Mouse (Mus musculus) activated CD4-positive, CD25-positive, alpha-beta regulatory T cell, adult 4 months (primary cell): ENCODE measurements around the gene Olfr1437. TPM values are rescaled to one million over a fixed set of nuclear protein-coding genes. Genes with fewer than 3 reads are reported as not detected.
"Not testable (repeated sequence)": the region's sequence is repeated elsewhere in the genome, so short reads cannot be mapped to it uniquely, and the experiment has no call there.

Experiments used
- ATAC-seq: one replicate; pipeline ENCODE4 v1.8.0; 2017
- polyA plus RNA-seq, 2 experiments: library from polyadenylated mRNA; unstranded; fragments of 100-300 nt; shearing (Covaris generic); gene quantifications; one replicate each; pipeline ENCODE4 v1.2.1; 2017

Olfr1437 gene
- polyA plus RNA-seq = not detected

DNA sequence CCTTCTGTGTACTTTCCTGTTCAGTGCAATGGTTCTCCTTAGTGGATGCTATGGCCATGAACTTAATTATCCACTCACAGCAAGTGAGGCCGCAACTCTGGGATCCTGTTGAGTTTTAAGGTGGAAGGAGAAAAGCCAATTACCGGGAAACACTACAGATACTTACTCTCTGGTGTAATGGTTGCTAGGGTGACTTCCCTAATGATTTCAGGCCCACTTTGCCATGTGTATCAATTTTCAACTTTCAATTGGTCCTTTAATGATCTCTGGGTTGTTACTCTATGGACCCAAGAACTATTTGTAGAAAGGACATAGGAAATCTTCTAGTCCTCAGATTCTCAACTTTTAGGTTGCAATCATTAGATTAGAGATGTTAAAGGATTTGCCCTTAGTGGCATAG is at the start of gene Olfr1437:
Gene Olfr1437 (minus strand): TSS at position 101 of the 400 bp plus-strand sequence.
- no peak for ATAC-seq

DNA sequence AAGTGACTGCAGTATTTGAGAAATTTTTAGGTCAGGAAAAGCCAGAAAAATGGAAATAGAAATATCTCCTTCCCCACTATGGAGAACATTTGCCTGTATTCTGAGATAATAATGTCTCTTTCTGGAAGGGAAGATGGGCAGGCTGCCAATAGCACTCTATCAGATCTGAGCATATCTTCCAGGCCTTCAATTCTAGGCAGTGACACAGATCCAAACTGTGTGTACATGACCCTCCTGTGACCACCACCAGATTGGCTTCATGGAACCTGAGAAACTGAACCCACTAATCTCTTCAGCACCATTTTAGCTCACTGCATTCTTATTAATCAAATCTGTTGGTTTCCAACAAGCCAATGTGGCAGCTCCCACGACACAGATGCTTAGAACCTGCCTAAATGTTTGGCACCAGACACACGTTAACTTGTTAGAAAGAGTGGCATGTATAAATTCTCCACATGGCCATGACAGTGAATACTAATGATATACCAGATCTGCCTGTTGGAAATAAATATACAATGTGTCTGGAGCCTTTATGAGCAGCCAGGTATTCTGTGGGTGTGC is 49.6 kb upstream of the Olfr1437 start:
- ATAC-seq = no peak

DNA sequence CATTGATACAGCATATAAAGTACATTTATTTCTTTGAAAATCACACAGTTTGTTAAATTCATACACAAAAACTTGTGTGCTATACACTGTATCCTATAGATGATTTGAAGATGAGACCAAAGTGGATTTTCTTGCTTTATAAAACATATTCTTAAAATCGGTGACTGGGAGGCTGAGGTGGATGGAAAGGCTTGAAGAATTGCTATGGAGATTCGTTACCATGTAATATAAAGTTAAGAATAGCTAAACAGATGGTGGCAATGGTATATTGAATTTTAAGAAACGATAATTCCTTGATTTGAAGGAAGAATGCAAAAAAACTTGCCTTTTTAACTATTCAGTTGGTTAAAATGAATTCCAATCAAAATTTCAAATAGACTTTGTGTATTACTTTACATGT is 48.1 kb upstream of the Olfr1437 start:
- ATAC-seq = no peak

DNA sequence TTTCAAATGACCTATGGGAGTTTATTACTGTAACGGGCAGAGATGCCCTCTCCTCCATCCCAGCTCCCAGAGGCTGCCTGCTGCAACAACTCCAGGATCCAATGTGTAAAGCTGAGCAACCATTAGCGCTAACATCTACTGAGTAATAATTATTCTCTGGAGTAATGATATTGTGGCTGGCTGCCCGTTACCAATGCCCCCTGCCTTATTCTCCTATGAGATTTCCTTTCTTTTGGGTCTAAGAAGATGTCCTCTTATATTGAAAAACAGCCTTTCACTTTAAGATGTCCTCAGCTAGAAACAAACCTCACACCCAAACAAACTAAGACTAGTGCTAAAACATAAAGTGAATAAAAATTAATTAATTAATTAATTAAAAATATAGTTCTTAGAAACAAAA is 10.9 kb upstream of the Olfr1437 start, which contains the start of gene Olfr1438-ps1:
Gene Olfr1438-ps1 (minus strand): TSS at position 101 of the 400 bp plus-strand sequence.
- no peak for ATAC-seq

DNA sequence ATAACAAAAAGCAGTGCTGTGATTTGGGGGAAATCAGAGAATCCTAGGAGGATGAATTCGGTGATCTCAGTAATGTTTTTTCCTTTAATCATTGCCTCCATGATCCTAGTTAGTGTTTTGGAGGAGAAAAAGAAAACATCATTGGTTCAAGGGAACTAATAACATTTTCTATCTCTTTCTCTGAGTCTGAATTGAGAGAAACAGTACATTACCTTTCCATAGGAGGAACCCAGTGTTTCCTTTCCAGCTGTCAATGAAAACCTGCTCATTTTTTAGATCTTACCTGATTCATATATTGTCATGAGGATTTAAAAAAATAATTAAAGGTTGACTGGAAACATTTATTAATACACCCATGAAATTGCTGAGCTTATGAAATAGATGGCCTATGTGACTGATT is 25.9 kb downstream of the Olfr1437 start, which contains the start of gene Olfr1436:
Gene Olfr1436 (minus strand): TSS at position 101 of the 400 bp plus-strand sequence.
- not testable (repeated sequence) for ATAC-seq

DNA sequence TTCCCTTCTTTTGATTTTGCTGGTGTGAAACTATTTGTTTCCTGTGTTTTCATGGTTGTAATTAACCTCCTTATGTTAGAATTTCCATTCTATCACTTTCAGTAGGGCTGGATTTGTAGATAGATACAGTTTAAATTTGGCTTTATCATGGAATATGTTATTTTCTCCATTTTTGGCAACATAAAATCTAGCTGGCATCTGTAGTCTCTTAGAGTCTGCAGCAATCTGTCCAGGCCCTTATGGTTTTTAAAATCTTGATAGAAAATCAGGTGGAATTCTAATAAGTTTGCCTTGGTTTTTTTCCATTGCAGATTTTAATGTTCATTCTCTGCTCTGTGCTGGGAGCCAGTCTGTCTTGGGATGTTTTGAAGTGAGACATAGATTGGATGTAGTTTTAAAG is 31.9 kb downstream of the Olfr1437 start:
- no peak for ATAC-seq

DNA sequence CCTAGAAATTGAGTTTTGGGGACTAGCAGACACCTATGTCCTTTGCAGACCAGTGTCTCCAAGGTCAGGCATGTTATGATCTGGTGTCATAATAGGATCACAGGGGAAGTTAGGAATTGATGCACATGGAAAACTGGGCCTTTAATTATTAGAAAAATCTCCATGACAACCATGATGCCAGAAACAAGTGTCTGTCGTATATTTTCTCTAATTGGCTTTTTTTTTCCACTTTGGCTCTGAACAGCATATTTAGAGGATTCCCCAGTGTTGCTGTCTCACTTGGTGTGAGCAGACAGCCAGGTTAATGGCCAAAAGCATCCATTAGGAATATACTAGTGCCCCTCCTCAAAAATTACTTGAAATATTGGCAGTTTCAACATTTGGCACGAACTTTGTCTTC is 45.3 kb downstream of the Olfr1437 start, which contains the start of gene Olfr1434:
Gene Olfr1434 (plus strand): TSS at position 301 of the 400 bp plus-strand sequence.
- ATAC-seq = no peak

Other genes starting within 250 kb of the Olfr1437 start
- gene Olfr1425, start 247.4 kb downstream of the Olfr1437 start, polyA plus RNA-seq = not detected
- not detected for gene Olfr1426, start 233.1 kb downstream of the Olfr1437 start, polyA plus RNA-seq
- gene Olfr1427, start 221.8 kb downstream of the Olfr1437 start, polyA plus RNA-seq = not detected
- gene Olfr1428, start 209.2 kb downstream of the Olfr1437 start, polyA plus RNA-seq = not detected
- gene Olfr76, start 201.9 kb downstream of the Olfr1437 start, polyA plus RNA-seq = not detected
- gene Olfr1555-ps1, start 155.0 kb downstream of the Olfr1437 start, polyA plus RNA-seq = under 1 TPM in 1 of 2 experiments, not detected in 1; 0.16 TPM
- gene Olfr1431, start 124.5 kb downstream of the Olfr1437 start, polyA plus RNA-seq = not detected
- not detected for gene Olfr1432, start 92.5 kb downstream of the Olfr1437 start, polyA plus RNA-seq
- gene Olfr262, start 83.4 kb downstream of the Olfr1437 start, polyA plus RNA-seq = not detected
- not detected for gene Olfr235, start 64.1 kb downstream of the Olfr1437 start, polyA plus RNA-seq
- not detected for gene Olfr1434, start 45.2 kb downstream of the Olfr1437 start, polyA plus RNA-seq
- not detected for gene Olfr1436, start 26.0 kb downstream of the Olfr1437 start, polyA plus RNA-seq
- gene Olfr1438-ps1, start 10.8 kb upstream of the Olfr1437 start, polyA plus RNA-seq = not detected
- gene Olfr1440, start 62.2 kb upstream of the Olfr1437 start, polyA plus RNA-seq = not detected
- gene Olfr1441, start 92.3 kb upstream of the Olfr1437 start, polyA plus RNA-seq = not detected
- gene Pfpl, start 102.8 kb upstream of the Olfr1437 start, polyA plus RNA-seq = under 1 TPM in 1 of 2 experiments, not detected in 1; 0.33 TPM
- under 1 TPM in 1 of 2 experiments, not detected in 1; 0.28 TPM for gene Mpeg1, start 135.7 kb upstream of the Olfr1437 start, polyA plus RNA-seq
- 1 to 10 TPM; 3.5 to 3.7 TPM for gene Dtx4, start 176.4 kb upstream of the Olfr1437 start, polyA plus RNA-seq
- gene Fam111a, start 220.6 kb upstream of the Olfr1437 start, polyA plus RNA-seq = 10 to 100 TPM; 41.0 to 41.8 TPM